Mouse (Mus musculus): ENCODE measurements around the gene Cacfd1.

GRCm38 (mm10) chr2:26964724-26965370 is 44.9 kb upstream of the Cacfd1 start:
- TF ChIP-seq POLR2A (IDR thresholded peaks at IDR 0.05; ENCODE audit: borderline replicate concordance, insufficient read depth, low read length): no peak
- no peak for TF ChIP-seq CTCF (IDR thresholded peaks at IDR 0.05; ENCODE audit: borderline replicate concordance, insufficient read depth, low read depth, low read length)
